Mouse (Mus musculus) thymus, adult 2 months (tissue): ENCODE measurements around the gene Hoxc6.

Experiments used
- CTCF ChIP-seq: fragments of 200-500 bp; IDR thresholded peaks from 2 replicates; pipeline ENCODE4 v1.5.1; 2012; ENCODE audit warnings: mild to moderate bottlenecking, control low read depth, low read length, moderate library complexity, borderline replicate concordance; ENCODE audit not compliant: control insufficient read depth, poor library complexity, insufficient read depth; ENCODE audit errors: extremely low read depth
- POLR2A ChIP-seq: fragments of 200-500 bp; IDR thresholded peaks from 2 replicates; pipeline ENCODE4 v1.6.1; 2012; ENCODE audit warnings: mild to moderate bottlenecking, low read length, control low read depth, moderate library complexity; ENCODE audit not compliant: control insufficient read depth, poor library complexity, insufficient read depth; ENCODE audit errors: extremely low read depth

GRCm38 (mm10) chr15:103024131-103024530, 26.1 kb downstream of the Hoxc6 start:
- TF ChIP-seq CTCF (no peak), POLR2A (no peak)
